Mouse (Mus musculus) right cerebral cortex, postnatal 10 days (tissue): ENCODE results near the gene Olfr490.

ENCODE experiments used
- DNase-seq, 2 experiments: peaks; one replicate each; pipeline ENCODE4 v3.0.0; 2021; ENCODE audit warnings: low spot score in 2 of 2

Gene Olfr490

DNA sequence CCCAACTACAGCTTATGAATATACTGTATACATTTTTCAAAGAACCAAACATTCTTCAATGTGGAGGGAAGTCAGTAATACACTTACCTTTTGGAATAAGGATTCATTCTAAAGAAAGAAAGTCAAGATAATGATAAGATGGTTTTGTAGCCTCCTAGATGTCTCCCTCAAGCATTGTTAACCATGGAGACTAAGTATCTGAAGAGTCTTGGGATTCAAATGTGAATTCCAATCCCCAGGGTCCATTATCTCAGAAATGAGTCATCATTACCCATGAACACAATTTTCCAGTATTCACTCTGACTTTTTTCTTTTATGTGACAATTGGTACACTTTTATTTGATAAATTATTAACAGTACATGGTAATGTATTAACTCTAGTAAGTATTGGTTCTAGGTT lies at the start of gene Olfr490:
TSS of gene Olfr490 (minus strand) at position 101 of the 400 bp plus-strand sequence.
- DNase-seq, result no peak

DNA sequence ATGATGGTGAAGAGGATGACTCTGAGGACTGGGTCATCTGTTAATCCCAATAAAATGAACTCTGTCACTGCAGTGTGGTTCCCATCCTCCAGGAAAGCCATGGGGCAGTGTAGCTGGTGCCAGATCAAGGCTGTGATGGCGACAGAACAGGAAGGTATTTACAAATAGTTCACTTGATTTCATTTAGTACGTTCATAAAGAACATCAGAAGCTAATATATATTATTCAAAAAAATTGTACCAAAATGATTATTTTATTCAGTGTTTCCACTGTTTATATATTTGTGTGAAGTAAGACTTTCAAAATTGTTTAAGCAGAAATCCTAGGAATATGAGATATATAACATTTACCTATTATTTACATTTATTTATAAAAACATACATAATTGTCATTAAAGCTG lies 34.8 kb upstream of the Olfr490 start, which contains the start of gene Olfr492:
TSS of gene Olfr492 (minus strand) at position 101 of the 400 bp plus-strand sequence.
- DNase-seq, result no peak

DNA sequence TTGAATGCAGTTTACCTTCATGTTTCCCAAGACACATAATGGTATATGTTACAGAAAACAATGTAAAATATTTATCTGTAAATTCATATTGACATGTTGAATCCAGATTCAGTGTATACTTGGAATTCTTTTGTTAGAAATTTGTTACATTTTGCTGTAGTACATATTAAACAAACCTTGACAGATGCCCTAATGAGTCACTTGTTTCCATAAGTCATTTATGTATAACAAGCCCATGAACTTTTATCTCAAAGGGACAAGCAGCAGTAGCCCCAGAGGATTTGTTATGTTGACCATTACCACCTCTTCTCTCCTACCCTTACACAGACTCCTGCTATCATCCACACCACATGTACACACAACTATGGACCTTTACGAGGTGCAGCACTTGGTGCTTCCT lies 24.4 kb upstream of the Olfr490 start, which contains the start of gene Olfr491:
TSS of gene Olfr491 (plus strand) at position 301 of the 400 bp plus-strand sequence.
- no peak for DNase-seq

DNA sequence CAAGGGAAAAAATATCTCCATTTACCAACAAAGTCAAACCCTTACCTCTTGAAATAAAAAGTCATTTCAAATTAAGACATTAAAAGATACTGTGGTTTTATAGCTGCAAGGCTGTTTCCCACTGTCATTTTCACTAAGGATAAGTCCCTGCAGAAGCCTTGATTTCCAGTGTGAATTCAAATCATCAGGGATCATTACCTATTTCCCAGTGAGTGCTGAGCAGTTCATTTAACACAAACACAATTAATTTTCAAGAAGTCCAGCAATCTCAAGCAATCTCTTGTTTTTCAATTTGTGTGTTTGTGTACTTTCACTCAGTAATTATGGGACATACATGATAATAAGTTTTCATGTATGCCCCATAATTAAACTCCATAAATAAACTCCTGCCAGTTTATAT lies 30.5 kb downstream of the Olfr490 start, which contains the start of gene Olfr488:
TSS of gene Olfr488 (minus strand) at position 101 of the 400 bp plus-strand sequence.
- no peak for DNase-seq
